Mouse (Mus musculus) gastrocnemius, postnatal 25 days (tissue): ENCODE data around the gene Gimap1. TPM values are rescaled to one million over a fixed set of nuclear protein-coding genes. Genes with fewer than 3 reads are reported as not detected.

Source experiments
- total RNA-seq, 2 experiments: library from RNA; stranded (reverse); gene quantifications; 1 replicate in 1 of 2; 2 replicates in 1 of 2; pipeline ENCODE4 v1.2.3; 2021

Gimap1 gene
- total RNA-seq, 2 experiments from 2014 or later, result 2.5 to 5.0 TPM

Other genes with a start within 250 kb of the Gimap1 start
- 10 to 100 TPM; 43.0 to 45.0 TPM for gene Atp6v0e2, start 201.4 kb upstream of the Gimap1 start, total RNA-seq
- gene Lrrc61, start 184.3 kb upstream of the Gimap1 start, total RNA-seq, result 10 to 100 TPM; 14.0 to 15.0 TPM
- gene Rarres2, start 166.3 kb upstream of the Gimap1 start, total RNA-seq, result 10 to 100 TPM; 19.7 to 35.5 TPM
- not detected for gene Gm45021, start 149.4 kb upstream of the Gimap1 start, total RNA-seq
- 10 to 100 TPM; 21.0 to 23.0 TPM for gene Repin1, start 145.2 kb upstream of the Gimap1 start, total RNA-seq
- 1 to 10 TPM in 1 of 2 experiments, not detected in 1; 1.5 TPM for gene Gm44965, start 145.1 kb upstream of the Gimap1 start, total RNA-seq
- gene Zfp775, start 137.0 kb upstream of the Gimap1 start, total RNA-seq, result 1 to 10 TPM; 6.5 to 6.9 TPM
- gene AI854703, start 112.3 kb upstream of the Gimap1 start, total RNA-seq, result under 1 TPM; 0.24 to 0.38 TPM
- 1 to 10 TPM; 2.1 to 3.0 TPM for gene Gimap8, start 91.8 kb upstream of the Gimap1 start, total RNA-seq
- gene Gimap9, start 62.9 kb upstream of the Gimap1 start, total RNA-seq, result under 1 TPM; 0.51 to 0.67 TPM
- 1 to 10 TPM; 5.1 to 7.7 TPM for gene Gimap4, start 54.5 kb upstream of the Gimap1 start, total RNA-seq
- 10 to 100 TPM; 10.7 to 11.5 TPM for gene Gimap6, start 30.8 kb upstream of the Gimap1 start, total RNA-seq
- gene Gm28053, start 20.4 kb upstream of the Gimap1 start, total RNA-seq, result not detected
- gene Gimap7, start 20.4 kb upstream of the Gimap1 start, total RNA-seq, result not detected
- gene Gimap5, start 7.1 kb downstream of the Gimap1 start, total RNA-seq, result 1 to 10 TPM; 1.6 to 3.3 TPM
- under 1 TPM in 1 of 2 experiments, not detected in 1; 0.32 TPM for gene Gimap3, start 31.8 kb downstream of the Gimap1 start, total RNA-seq
- 1 to 10 TPM; 4.3 to 4.9 TPM for gene Tmem176a, start 101.9 kb downstream of the Gimap1 start, total RNA-seq
- 10 to 100 TPM; 11.4 to 15.2 TPM for gene Tmem176b, start 102.4 kb downstream of the Gimap1 start, total RNA-seq
- not detected for gene Aoc1, start 133.8 kb downstream of the Gimap1 start, total RNA-seq
- not detected for gene 1600015I10Rik, start 190.8 kb downstream of the Gimap1 start, total RNA-seq
- gene Doxl2, start 235.9 kb downstream of the Gimap1 start, total RNA-seq, result not detected
- not detected for gene Svs1, start 247.8 kb downstream of the Gimap1 start, total RNA-seq